Mouse (Mus musculus): ENCODE measurements at regions not wholly inside any gene's neighbourhood (a gene's known extent, or its start where the extent isn't known, plus 50 kb on each side); places are given as distances from the start of the nearest gene placed in this dataset.
"Not testable (repeated sequence)": the region's sequence is repeated elsewhere in the genome, so short reads cannot be mapped to it uniquely, and the experiment has no call there.

DNA sequence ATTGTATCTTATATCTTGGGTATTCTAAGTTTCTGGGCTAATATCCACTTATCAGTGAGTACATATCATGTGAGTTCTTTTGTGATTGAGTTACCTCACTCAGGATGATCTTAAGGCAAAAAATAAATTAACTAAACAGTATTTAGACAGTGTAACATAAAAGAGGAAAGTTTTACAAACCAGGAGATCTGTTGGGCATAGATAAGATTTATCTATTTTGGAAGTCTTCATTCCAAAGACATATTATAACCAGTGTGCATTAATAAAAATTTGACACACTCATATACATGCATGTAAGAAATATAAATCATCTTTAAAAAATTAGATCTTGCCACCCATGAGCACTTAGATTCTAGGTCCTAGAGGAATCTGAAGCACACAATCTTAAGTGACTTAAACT lies 343.9 kb upstream of the Fam174a start:
- no peak overlapping the region for H3K4me3 ChIP-seq (replicated peaks)
- H3K36me3 ChIP-seq = no peaks in the 10 kb centered on the region
- no peak overlapping the region for H3K27ac ChIP-seq
- H3K27me3 ChIP-seq = no peaks in the 10 kb centered on the region
- H3K4me1 ChIP-seq (replicated peaks) = no peaks in the 10 kb centered on the region
- no peak overlapping the region for H3K9ac ChIP-seq (replicated peaks)
- no peak overlapping the region for H3K4me2 ChIP-seq (replicated peaks)
- H3K9me3 ChIP-seq = no peaks in the 10 kb centered on the region
- ATAC-seq = no peak

DNA sequence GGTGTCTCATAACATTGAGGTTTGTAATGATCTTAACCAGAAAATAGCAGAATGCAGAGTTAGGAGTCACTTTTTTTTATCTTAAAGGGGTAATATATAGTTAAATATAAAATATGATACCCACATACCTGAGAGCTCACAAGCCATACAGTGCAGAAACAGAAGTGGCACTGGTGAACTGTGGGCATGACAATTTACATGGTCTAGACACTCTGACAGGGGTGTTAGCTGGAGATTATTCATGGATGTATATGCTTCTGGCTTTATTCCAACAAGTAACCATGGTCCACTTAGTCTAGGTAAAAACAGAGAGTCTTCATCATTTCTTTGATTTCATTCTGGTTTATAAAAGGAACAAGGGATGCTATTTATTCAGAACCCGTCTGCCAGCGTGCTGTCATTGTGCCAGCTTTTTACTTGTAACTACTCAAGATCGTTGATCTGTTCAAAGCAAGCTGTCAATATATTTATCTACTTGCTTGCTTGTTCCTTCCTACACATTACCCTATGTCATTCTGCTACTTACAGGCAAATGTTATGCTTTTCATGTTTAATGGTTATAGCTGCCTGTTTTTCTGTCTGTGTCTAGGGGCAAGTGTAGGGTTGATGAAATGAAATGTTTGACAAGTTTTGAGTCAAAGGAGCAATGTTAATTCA lies 343.2 kb upstream of the Fam174a start:
- no peak overlapping the region for H3K9ac ChIP-seq (replicated peaks)
- no peak overlapping the region for H3K27ac ChIP-seq
- no peaks in the 10 kb centered on the region for H3K4me1 ChIP-seq (replicated peaks)
- no peaks in the 10 kb centered on the region for H3K9me3 ChIP-seq
- H3K4me3 ChIP-seq (replicated peaks) = no peak overlapping the region
- H3K4me2 ChIP-seq (replicated peaks) = no peak overlapping the region
- H3K27me3 ChIP-seq = no peaks in the 10 kb centered on the region
- WGBS = 66% methylated on average over 3 of the region's 3 CpGs
- no peak for ATAC-seq
- H3K36me3 ChIP-seq = no peaks in the 10 kb centered on the region

DNA sequence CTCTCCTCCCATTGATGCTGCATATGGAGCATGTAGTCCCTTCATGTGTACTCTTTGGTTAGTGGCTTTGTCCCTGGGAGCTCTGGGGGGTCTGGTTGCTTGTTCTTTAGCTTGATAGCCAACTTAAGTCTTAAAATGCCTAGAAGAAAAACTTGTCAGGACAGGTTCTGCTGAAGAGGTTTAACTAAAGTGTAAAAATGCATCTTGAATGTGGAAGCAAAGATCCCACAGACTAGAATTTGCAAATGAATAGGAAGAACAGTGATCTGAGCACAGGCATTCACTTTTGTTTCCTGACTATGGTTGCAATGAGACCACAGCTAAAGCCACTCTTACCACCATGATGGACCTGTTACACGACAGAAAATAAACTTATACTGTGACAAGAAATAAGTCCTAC lies 320.1 kb upstream of the Fam174a start:
- Histone ChIP-seq H3K27me3 (no peaks in the 10 kb centered on the region), H3K36me3 (no peaks in the 10 kb centered on the region), H3K4me2 (replicated peaks) (no peak overlapping the region), H3K4me3 (replicated peaks) (no peak overlapping the region), H3K9me3 (no peaks in the 10 kb centered on the region), H3K9ac (replicated peaks) (no peak overlapping the region), H3K27ac (no peak overlapping the region), H3K4me1 (replicated peaks) (0 out of 2 replicates have a peak, but pooled peaks cover 4% of the 10 kb centered on the region)
- no peak for ATAC-seq
- 20% methylated on average over 1 of the region's 1 CpGs for WGBS

DNA sequence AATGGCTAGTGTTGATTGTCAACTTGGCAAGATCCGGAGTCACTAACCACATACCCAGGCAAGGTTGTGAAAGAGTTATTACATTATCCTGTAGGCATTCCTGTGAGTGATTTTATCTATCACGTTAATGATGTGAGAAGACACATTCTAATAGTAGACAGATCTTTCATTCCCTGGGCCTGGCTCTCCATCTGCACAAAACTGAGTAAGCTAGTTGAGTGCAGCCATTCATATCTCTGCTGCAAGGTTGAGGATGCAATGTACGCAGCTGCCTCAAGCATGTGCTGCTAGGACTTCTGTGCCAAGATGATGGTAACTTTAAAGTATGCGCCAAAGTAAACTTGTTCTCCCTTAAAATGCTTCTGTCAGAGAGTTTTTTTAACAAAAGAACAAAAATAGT lies 309.5 kb upstream of the Fam174a start:
- H3K4me3 ChIP-seq (replicated peaks) = no peak overlapping the region
- H3K4me2 ChIP-seq (replicated peaks) = no peak overlapping the region
- H3K9ac ChIP-seq (replicated peaks) = no peak overlapping the region
- no peak overlapping the region for H3K27ac ChIP-seq
- no peaks in the 10 kb centered on the region for H3K36me3 ChIP-seq
- no peaks in the 10 kb centered on the region for H3K9me3 ChIP-seq
- H3K27me3 ChIP-seq = no peaks in the 10 kb centered on the region
- no peak for ATAC-seq
- WGBS = 90% methylated on average over 4 of the region's 4 CpGs
- no peaks in the 10 kb centered on the region for H3K4me1 ChIP-seq (replicated peaks)

DNA sequence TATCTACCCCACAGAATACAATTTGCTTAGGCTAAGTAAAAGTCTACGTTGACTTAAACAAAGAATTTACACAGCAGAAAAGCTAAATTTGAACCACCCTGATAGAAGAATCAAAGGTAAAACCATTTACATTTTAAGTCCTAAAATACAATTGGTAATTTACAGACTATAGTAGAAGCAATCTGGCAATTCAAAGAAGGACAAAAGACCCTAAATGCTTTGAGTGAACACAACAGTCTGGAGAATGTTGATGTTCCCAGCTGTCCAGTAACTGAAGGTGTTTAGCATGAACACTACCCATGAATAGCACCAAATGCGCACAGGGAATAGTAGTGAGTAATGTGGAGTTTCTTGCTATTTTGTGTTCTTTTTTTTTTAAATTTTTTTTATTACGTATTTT lies 282.8 kb upstream of the Fam174a start:
- Histone ChIP-seq H3K4me3 (replicated peaks) (no peak overlapping the region), H3K27ac (no peak overlapping the region), H3K4me2 (replicated peaks) (no peak overlapping the region), H3K27me3 (no peaks in the 10 kb centered on the region), H3K4me1 (replicated peaks) (no peaks in the 10 kb centered on the region), H3K36me3 (no peaks in the 10 kb centered on the region), H3K9me3 (no peaks in the 10 kb centered on the region), H3K9ac (replicated peaks) (no peak overlapping the region)
- ATAC-seq = no peak
- WGBS = 85% methylated on average over 3 of the region's 3 CpGs

GRCm38 (mm10) chr1:95033661-95034414 lies 279.6 kb upstream of the Fam174a start:
- H3K4me1 ChIP-seq (replicated peaks); H3K9ac ChIP-seq (replicated peaks); H3K36me3 ChIP-seq; ATAC-seq; H3K4me3 ChIP-seq (replicated peaks); H3K27ac ChIP-seq; H3K4me2 ChIP-seq (replicated peaks); H3K9me3 ChIP-seq; H3K27me3 ChIP-seq: not testable (repeated sequence)
- whole genome bisulfite sequencing = 26% methylated on average over 1 of the region's 1 CpGs

DNA sequence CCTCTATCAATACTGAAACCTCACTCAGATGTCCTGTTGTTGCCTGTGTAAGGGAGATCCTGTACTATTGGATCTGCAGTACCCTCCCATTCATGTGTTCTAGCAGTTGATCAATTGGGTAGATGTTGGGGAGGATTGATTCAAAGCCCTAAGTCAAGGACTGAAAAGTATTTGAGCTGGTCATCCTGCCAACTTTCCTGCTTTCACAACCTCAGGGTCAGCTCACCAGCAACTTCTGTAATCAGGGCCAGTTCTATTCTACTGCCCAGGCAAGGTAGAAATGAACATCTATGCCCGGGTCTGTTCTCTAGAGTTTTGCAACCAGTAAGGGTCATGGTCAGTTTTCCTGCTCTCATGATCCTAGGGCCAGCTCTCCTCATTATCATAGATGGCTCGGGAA lies 275.0 kb upstream of the Fam174a start:
- WGBS = 87% methylated on average over 2 of the region's 2 CpGs
- Histone ChIP-seq H3K4me2 (replicated peaks) (no peak overlapping the region), H3K27me3 (no peaks in the 10 kb centered on the region), H3K36me3 (no peaks in the 10 kb centered on the region), H3K9ac (replicated peaks) (no peak overlapping the region), H3K4me1 (replicated peaks) (no peaks in the 10 kb centered on the region), H3K4me3 (replicated peaks) (no peak overlapping the region), H3K9me3 (no peaks in the 10 kb centered on the region), H3K27ac (no peak overlapping the region)
- no peak for ATAC-seq

GRCm38 (mm10) chr1:95040332-95040731 lies 273.1 kb upstream of the Fam174a start:
- WGBS = 78% methylated on average over 2 of the region's 2 CpGs
- Histone ChIP-seq H3K9me3 (no peaks in the 10 kb centered on the region), H3K27me3 (no peaks in the 10 kb centered on the region), H3K4me2 (replicated peaks) (no peak overlapping the region), H3K9ac (replicated peaks) (no peak overlapping the region), H3K4me3 (replicated peaks) (no peak overlapping the region), H3K4me1 (replicated peaks) (no peaks in the 10 kb centered on the region), H3K27ac (no peak overlapping the region), H3K36me3 (no peaks in the 10 kb centered on the region)
- no peak for ATAC-seq

- H3K27me3 ChIP-seq = no peaks in the 10 kb centered on the region
- no peaks in the 10 kb centered on the region for H3K4me1 ChIP-seq (replicated peaks)
- H3K36me3 ChIP-seq = no peaks in the 10 kb centered on the region
- H3K4me3 ChIP-seq (replicated peaks) = no peak overlapping the region
- no peak overlapping the region for H3K27ac ChIP-seq
- H3K9ac ChIP-seq (replicated peaks) = no peak overlapping the region
- ATAC-seq = no peak
- no peaks in the 10 kb centered on the region for H3K9me3 ChIP-seq
- H3K4me2 ChIP-seq (replicated peaks) = no peak overlapping the region
These were observed 270.1 kb upstream of the Fam174a start for GRCm38 (mm10) chr1:95043355-95043754.

GRCm38 (mm10) chr1:95064330-95065193 lies 248.9 kb upstream of the Fam174a start:
- no peak overlapping the region for H3K9ac ChIP-seq (replicated peaks)
- no peaks in the 10 kb centered on the region for H3K4me1 ChIP-seq (replicated peaks)
- no peaks in the 10 kb centered on the region for H3K36me3 ChIP-seq
- no peak overlapping the region for H3K4me3 ChIP-seq (replicated peaks)
- no peaks in the 10 kb centered on the region for H3K9me3 ChIP-seq
- no peaks in the 10 kb centered on the region for H3K27me3 ChIP-seq
- ATAC-seq = no peak
- no peak overlapping the region for H3K27ac ChIP-seq
- 87% methylated on average over 13 of the region's 15 CpGs for WGBS
- no peak overlapping the region for H3K4me2 ChIP-seq (replicated peaks)

GRCm38 (mm10) chr1:95065620-95066019 lies 247.8 kb upstream of the Fam174a start:
- Histone ChIP-seq H3K9ac (replicated peaks) (no peak overlapping the region), H3K36me3 (no peaks in the 10 kb centered on the region), H3K27ac (no peak overlapping the region), H3K9me3 (no peaks in the 10 kb centered on the region), H3K27me3 (no peaks in the 10 kb centered on the region), H3K4me3 (replicated peaks) (no peak overlapping the region), H3K4me1 (replicated peaks) (no peaks in the 10 kb centered on the region), H3K4me2 (replicated peaks) (no peak overlapping the region)
- no peak for ATAC-seq

DNA sequence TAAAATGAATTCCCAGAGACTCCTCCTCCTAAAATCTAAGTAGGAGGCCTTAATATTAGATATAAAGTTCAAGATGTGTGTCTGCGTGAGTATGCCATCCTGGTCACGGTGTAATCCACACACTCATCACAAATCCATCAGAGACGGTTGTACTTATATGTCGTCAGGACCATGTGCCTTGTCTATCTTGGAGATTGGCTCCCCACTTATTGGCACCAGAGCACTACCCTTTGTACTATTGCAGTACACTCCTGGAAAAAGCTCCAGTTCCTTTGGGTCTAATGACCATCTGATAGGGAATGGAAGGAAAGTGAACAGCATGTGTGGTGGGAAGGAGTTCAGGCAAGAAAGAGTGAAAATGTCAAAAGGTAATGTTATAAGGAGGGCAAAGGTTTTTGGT lies 247.4 kb upstream of the Fam174a start:
- H3K9ac ChIP-seq (replicated peaks) = no peak overlapping the region
- no peak overlapping the region for H3K27ac ChIP-seq
- WGBS = 97% methylated on average over 4 of the region's 4 CpGs
- no peak overlapping the region for H3K4me3 ChIP-seq (replicated peaks)
- H3K4me1 ChIP-seq (replicated peaks) = no peaks in the 10 kb centered on the region
- H3K9me3 ChIP-seq = no peaks in the 10 kb centered on the region
- no peaks in the 10 kb centered on the region for H3K36me3 ChIP-seq
- ATAC-seq = no peak
- no peaks in the 10 kb centered on the region for H3K27me3 ChIP-seq
- H3K4me2 ChIP-seq (replicated peaks) = no peak overlapping the region

Measured in midbrain, embryonic 13.5 days (tissue).